Mouse (Mus musculus): ENCODE results near the gene Fancc. TPM values are rescaled to one million over a fixed set of nuclear protein-coding genes. Genes with fewer than 3 reads are reported as not detected.

Gene Fancc
- polyA plus RNA-seq, 1 experiment: 8.1 TPM

DNA sequence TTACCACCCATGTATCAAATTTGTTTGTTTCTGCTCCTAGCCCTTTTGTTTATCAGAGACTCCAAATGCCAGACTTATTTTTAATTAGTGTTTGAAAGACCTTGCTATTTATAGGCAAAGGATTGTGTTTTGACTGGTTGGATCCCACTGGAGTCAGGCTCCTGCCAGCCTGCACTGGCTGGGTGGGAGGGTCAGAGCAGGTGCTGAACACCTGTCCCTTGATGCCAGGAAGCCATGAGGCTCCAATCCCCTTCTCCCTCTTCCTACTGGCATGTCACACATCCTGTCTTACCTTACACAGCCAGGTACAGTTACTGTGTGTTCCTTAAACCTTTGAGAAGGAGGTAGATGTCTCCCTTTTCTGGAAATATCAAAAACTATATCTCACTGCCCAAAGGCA is 213.8 kb downstream of the Fancc start:
- H3K4me2 ChIP-seq (ENCODE audit: low read depth): no peak overlapping the region
- H3ac ChIP-seq (ENCODE audit: control insufficient read depth, insufficient read length): no peak overlapping the region
- TF ChIP-seq MYOG (IDR thresholded peaks at IDR 0.05; ENCODE audit: control insufficient read depth in 1 of 3, insufficient read depth in 1 of 3, insufficient read length in 2 of 3, low read depth in 2 of 3) (peak in 1 of 3 experiments; percentile 83), E2F4 (IDR thresholded peaks at IDR 0.05; ENCODE audit: insufficient read depth) (no peak), MAX (IDR thresholded peaks at IDR 0.05; ENCODE audit: low read depth) (no peak), USF1 (IDR thresholded peaks at IDR 0.05; ENCODE audit: low read depth) (no peak), POLR2A (IDR thresholded peaks at IDR 0.05; ENCODE audit: insufficient read length, low read depth) (peak; percentile 48), TCF3 (IDR thresholded peaks at IDR 0.05; ENCODE audit: insufficient read length, low read depth) (peak; percentile 54), REST (IDR thresholded peaks at IDR 0.05; ENCODE audit: insufficient read depth, insufficient read length) (no peak), POLR2AphosphoS2 (IDR thresholded peaks at IDR 0.05; ENCODE audit: insufficient read length, low read depth) (peak; percentile 74), CEBPB (IDR thresholded peaks at IDR 0.05; ENCODE audit: insufficient read depth, poor library complexity, severe bottlenecking) (no peak), MYOD1 (IDR thresholded peaks at IDR 0.05; ENCODE audit: control insufficient read depth in 1 of 3, insufficient read length in 2 of 3, low read depth in 2 of 3) (peak in 2 of 3 experiments; percentile 68 to 95), SRF (IDR thresholded peaks at IDR 0.05; ENCODE audit: control insufficient read depth, insufficient read length, low read depth) (no peak), TCF12 (IDR thresholded peaks at IDR 0.05; ENCODE audit: insufficient read depth, poor library complexity, severe bottlenecking) (no peak)
- H3K27me3 ChIP-seq (ENCODE audit: control insufficient read depth, insufficient read depth, insufficient read length): no peaks in the 10 kb centered on the region
- no peak overlapping the region for H3K4me3 ChIP-seq
- peaks cover 60% of the 10 kb centered on the region for H3K36me3 ChIP-seq (ENCODE audit: control insufficient read depth, insufficient read depth)
- H3K79me2 ChIP-seq (ENCODE audit: control insufficient read depth, insufficient read depth): peaks cover 95% of the 10 kb centered on the region

DNA sequence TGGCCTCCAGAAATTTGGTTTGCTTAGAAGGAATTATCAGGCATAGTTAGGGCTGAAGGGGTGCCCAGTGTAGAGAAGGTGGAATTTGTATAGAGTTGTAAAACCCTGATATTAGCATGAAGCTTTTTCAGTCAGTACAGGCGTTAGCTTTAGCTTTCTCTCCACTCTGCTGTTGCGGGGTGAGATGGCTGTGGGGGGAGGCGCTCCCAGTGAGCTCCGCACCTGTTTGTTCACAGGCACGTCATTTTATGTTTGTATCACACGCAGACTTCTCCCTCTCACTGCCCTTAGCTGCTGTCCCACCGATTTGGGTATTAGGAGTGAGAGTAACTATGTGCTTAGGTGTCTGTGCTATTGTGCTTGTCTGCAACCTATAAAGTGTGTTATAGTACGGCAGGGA is 215.9 kb downstream of the Fancc start:
- Histone ChIP-seq H3ac (ENCODE audit: control insufficient read depth, insufficient read length) (no peak overlapping the region), H3K4me3 (no peak overlapping the region), H3K36me3 (ENCODE audit: control insufficient read depth, insufficient read depth) (peaks cover 40% of the 10 kb centered on the region), H3K79me2 (ENCODE audit: control insufficient read depth, insufficient read depth) (peaks cover 96% of the 10 kb centered on the region), H3K27me3 (ENCODE audit: control insufficient read depth, insufficient read depth, insufficient read length) (no peaks in the 10 kb centered on the region), H3K4me2 (ENCODE audit: low read depth) (peak overlapping the region; percentile 94)
- TF ChIP-seq TCF12 (IDR thresholded peaks at IDR 0.05; ENCODE audit: insufficient read depth, poor library complexity, severe bottlenecking) (no peak), MYOG (IDR thresholded peaks at IDR 0.05; ENCODE audit: control insufficient read depth in 1 of 3, insufficient read depth in 1 of 3, insufficient read length in 2 of 3, low read depth in 2 of 3) (no peak), REST (IDR thresholded peaks at IDR 0.05; ENCODE audit: insufficient read depth, insufficient read length) (no peak), MAX (IDR thresholded peaks at IDR 0.05; ENCODE audit: low read depth) (no peak), POLR2A (IDR thresholded peaks at IDR 0.05; ENCODE audit: insufficient read length, low read depth) (no peak), USF1 (IDR thresholded peaks at IDR 0.05; ENCODE audit: low read depth) (no peak), POLR2AphosphoS2 (IDR thresholded peaks at IDR 0.05; ENCODE audit: insufficient read length, low read depth) (no peak), MYOD1 (IDR thresholded peaks at IDR 0.05; ENCODE audit: control insufficient read depth in 1 of 3, insufficient read length in 2 of 3, low read depth in 2 of 3) (no peak), E2F4 (IDR thresholded peaks at IDR 0.05; ENCODE audit: insufficient read depth) (no peak), TCF3 (IDR thresholded peaks at IDR 0.05; ENCODE audit: insufficient read length, low read depth) (no peak), CEBPB (IDR thresholded peaks at IDR 0.05; ENCODE audit: insufficient read depth, poor library complexity, severe bottlenecking) (no peak), SRF (IDR thresholded peaks at IDR 0.05; ENCODE audit: control insufficient read depth, insufficient read length, low read depth) (no peak)

GRCm38 (mm10) chr13:63280344-63280743 is 216.7 kb downstream of the Fancc start:
- peak; percentile 67 for TF ChIP-seq POLR2AphosphoS2 (IDR thresholded peaks at IDR 0.05; ENCODE audit: insufficient read length, low read depth)
- no peak for TF ChIP-seq USF1 (IDR thresholded peaks at IDR 0.05; ENCODE audit: low read depth)
- peak; percentile 35 for TF ChIP-seq POLR2A (IDR thresholded peaks at IDR 0.05; ENCODE audit: insufficient read length, low read depth)
- TF ChIP-seq SRF (IDR thresholded peaks at IDR 0.05; ENCODE audit: control insufficient read depth, insufficient read length, low read depth): no peak
- TF ChIP-seq MYOD1 (IDR thresholded peaks at IDR 0.05; ENCODE audit: control insufficient read depth in 1 of 3, insufficient read length in 2 of 3, low read depth in 2 of 3): no peak
- TF ChIP-seq E2F4 (IDR thresholded peaks at IDR 0.05; ENCODE audit: insufficient read depth): no peak
- no peak for TF ChIP-seq MYOG (IDR thresholded peaks at IDR 0.05; ENCODE audit: control insufficient read depth in 1 of 3, insufficient read depth in 1 of 3, insufficient read length in 2 of 3, low read depth in 2 of 3)
- Histone ChIP-seq H3K36me3 (ENCODE audit: control insufficient read depth, insufficient read depth) (peaks cover 35% of the 10 kb centered on the region), H3ac (ENCODE audit: control insufficient read depth, insufficient read length) (no peak overlapping the region), H3K4me2 (ENCODE audit: low read depth) (peak overlapping the region; percentile 94), H3K79me2 (ENCODE audit: control insufficient read depth, insufficient read depth) (peaks cover 98% of the 10 kb centered on the region), H3K4me3 (peak overlapping the region; percentile 18), H3K27me3 (ENCODE audit: control insufficient read depth, insufficient read depth, insufficient read length) (no peaks in the 10 kb centered on the region)

DNA sequence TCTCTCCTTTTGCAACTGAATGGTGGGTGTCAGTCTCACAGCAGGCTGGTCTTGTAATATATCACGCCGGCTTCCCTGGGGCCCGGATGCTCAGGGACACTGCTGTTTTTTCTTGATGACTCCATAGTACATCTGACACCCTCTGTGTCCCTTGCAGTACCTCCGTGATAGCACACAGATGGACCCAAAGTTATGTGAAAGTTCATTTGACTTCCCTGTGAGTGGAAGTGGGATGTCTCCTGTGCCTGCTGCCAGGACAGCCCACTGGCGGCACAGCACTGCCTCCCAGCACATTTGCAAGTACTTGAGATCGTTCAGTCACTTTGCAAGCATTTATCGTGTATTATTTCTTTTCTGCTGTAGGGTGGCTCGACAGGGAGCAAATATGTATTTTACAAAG is 217.3 kb downstream of the Fancc start:
- Histone ChIP-seq H3K36me3 (ENCODE audit: control insufficient read depth, insufficient read depth) (peaks cover 29% of the 10 kb centered on the region), H3ac (ENCODE audit: control insufficient read depth, insufficient read length) (no peak overlapping the region), H3K27me3 (ENCODE audit: control insufficient read depth, insufficient read depth, insufficient read length) (no peaks in the 10 kb centered on the region), H3K79me2 (ENCODE audit: control insufficient read depth, insufficient read depth) (peaks cover 98% of the 10 kb centered on the region), H3K4me3 (peak overlapping the region; percentile 18), H3K4me2 (ENCODE audit: low read depth) (peak overlapping the region; percentile 94)
- no peak for TF ChIP-seq MAX (IDR thresholded peaks at IDR 0.05; ENCODE audit: low read depth)
- no peak for TF ChIP-seq CEBPB (IDR thresholded peaks at IDR 0.05; ENCODE audit: insufficient read depth, poor library complexity, severe bottlenecking)
- TF ChIP-seq POLR2AphosphoS2 (IDR thresholded peaks at IDR 0.05; ENCODE audit: insufficient read length, low read depth): peak; percentile 64

DNA sequence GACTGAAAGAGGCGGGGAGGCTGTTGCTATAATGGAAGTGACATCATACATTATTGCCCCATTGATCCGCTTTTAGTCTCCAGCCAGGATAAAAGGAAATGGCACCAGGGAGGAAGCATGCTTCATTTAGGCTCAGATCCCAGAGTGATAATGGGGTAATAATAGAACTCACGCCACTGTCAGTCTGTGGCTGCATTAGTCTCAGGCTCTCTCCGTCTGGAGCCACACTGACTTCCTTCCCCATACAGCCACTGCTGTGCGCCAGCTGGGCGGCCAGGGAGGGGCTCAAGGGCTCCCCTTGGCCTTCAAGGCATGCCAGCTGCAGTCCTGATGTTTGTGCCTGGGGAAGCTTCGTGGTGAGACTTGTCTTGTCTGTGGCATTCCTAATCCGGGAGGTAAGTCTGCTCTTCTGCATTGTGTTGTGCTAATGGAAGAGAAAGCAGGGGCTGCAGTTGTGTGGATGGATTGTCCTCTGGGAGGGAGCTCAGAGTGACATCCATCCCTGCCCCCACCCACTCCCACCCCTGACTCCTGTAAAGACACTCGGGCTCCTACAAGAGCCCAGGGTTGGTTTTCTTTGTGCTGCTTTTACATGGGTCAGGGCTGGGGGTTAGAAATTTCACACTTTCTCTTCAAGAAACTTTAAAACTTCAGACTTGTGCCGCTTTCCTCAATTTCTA is 218.1 kb downstream of the Fancc start:
- no peaks in the 10 kb centered on the region for H3K27me3 ChIP-seq (ENCODE audit: control insufficient read depth, insufficient read depth, insufficient read length)
- TF ChIP-seq REST (IDR thresholded peaks at IDR 0.05; ENCODE audit: insufficient read depth, insufficient read length) (no peak), POLR2AphosphoS2 (IDR thresholded peaks at IDR 0.05; ENCODE audit: insufficient read length, low read depth) (peak; percentile 55), MYOG (IDR thresholded peaks at IDR 0.05; ENCODE audit: control insufficient read depth in 1 of 3, insufficient read depth in 1 of 3, insufficient read length in 2 of 3, low read depth in 2 of 3) (peak; percentile 74 to 92 (median 76)), E2F4 (IDR thresholded peaks at IDR 0.05; ENCODE audit: insufficient read depth) (no peak), POLR2A (IDR thresholded peaks at IDR 0.05; ENCODE audit: insufficient read length, low read depth) (peak; percentile 44), SRF (IDR thresholded peaks at IDR 0.05; ENCODE audit: control insufficient read depth, insufficient read length, low read depth) (no peak), MAX (IDR thresholded peaks at IDR 0.05; ENCODE audit: low read depth) (no peak), MYOD1 (IDR thresholded peaks at IDR 0.05; ENCODE audit: control insufficient read depth in 1 of 3, insufficient read length in 2 of 3, low read depth in 2 of 3) (peak in 2 of 3 experiments; percentile 84 to 90), CEBPB (IDR thresholded peaks at IDR 0.05; ENCODE audit: insufficient read depth, poor library complexity, severe bottlenecking) (0 out of 2 replicates have a peak, but pooled peaks have one; percentile 15), TCF12 (IDR thresholded peaks at IDR 0.05; ENCODE audit: insufficient read depth, poor library complexity, severe bottlenecking) (no peak), USF1 (IDR thresholded peaks at IDR 0.05; ENCODE audit: low read depth) (no peak), TCF3 (IDR thresholded peaks at IDR 0.05; ENCODE audit: insufficient read length, low read depth) (peak; percentile 71)
- H3ac ChIP-seq (ENCODE audit: control insufficient read depth, insufficient read length): no peak overlapping the region
- peaks cover 100% of the 10 kb centered on the region for H3K79me2 ChIP-seq (ENCODE audit: control insufficient read depth, insufficient read depth)
- H3K36me3 ChIP-seq (ENCODE audit: control insufficient read depth, insufficient read depth): peaks cover 26% of the 10 kb centered on the region
- H3K4me2 ChIP-seq (ENCODE audit: low read depth): peak overlapping the region; percentile 94
- H3K4me3 ChIP-seq: peak overlapping the region; percentile 18

Measured in myocyte (in vitro differentiated cells).